ENCODE assay signal across 34 mouse cellular contexts in genomic region chr8:3350747-3351146, GRCm38 (mm10). TPM values are rescaled to one million over a fixed set of nuclear protein-coding genes. Genes with fewer than 3 reads are reported as not detected.
"Had no signal": no experiment of that assay in that cellular context is flagged by ENCODE, and none has a peak within 500 bp of the region (broad histone marks: within the 10 kb centered on the region; RNA-seq: fewer than 3 reads in every experiment).

No protein-coding gene starts in this region.

- H3K9ac ChIP-seq: heart, embryonic 13.5 days; heart, embryonic 15.5 days; hindbrain, embryonic 12.5 days; hindbrain, embryonic 15.5 days; limb, embryonic 13.5 days; limb, embryonic 15.5 days; liver, embryonic 12.5 days; liver, embryonic 14.5 days had no signal

- H3K4me1 ChIP-seq: heart, embryonic 13.5 days; heart, embryonic 15.5 days; hindbrain, embryonic 10.5 days; hindbrain, embryonic 12.5 days; hindbrain, embryonic 15.5 days; limb, embryonic 13.5 days; limb, embryonic 15.5 days had no signal

- DNase-seq: gastrocnemius, adult 2 months; gastrocnemius, postnatal 10 days; gastrocnemius, postnatal 25 days; heart, adult 2 months; heart, postnatal 14 days; heart, postnatal 4 days; kidney, adult 18-20 months; kidney, postnatal 14 days; layer of hippocampus, adult 9-11 months; layer of hippocampus, postnatal 36 days; left cerebral cortex, postnatal 4 days; lung, adult 18-20 months had no signal

- H3K4me2 ChIP-seq: heart, embryonic 11.5 days; heart, embryonic 13.5 days; heart, embryonic 15.5 days; hindbrain, embryonic 12.5 days; hindbrain, embryonic 15.5 days; limb, embryonic 13.5 days; limb, embryonic 15.5 days; liver, embryonic 12.5 days had no signal

- H3K4me3 ChIP-seq: gastrocnemius, adult 2 months; heart, adult 2 months; heart, embryonic 13.5 days; heart, embryonic 15.5 days; hindbrain, embryonic 10.5 days; hindbrain, embryonic 12.5 days; hindbrain, embryonic 15.5 days; limb, embryonic 13.5 days; limb, embryonic 15.5 days; liver, embryonic 12.5 days had no signal

- H3K27ac ChIP-seq: gastrocnemius, adult 2 months; heart, adult 2 months; heart, embryonic 13.5 days; heart, embryonic 15.5 days; hindbrain, embryonic 10.5 days; hindbrain, embryonic 12.5 days; hindbrain, embryonic 15.5 days; hindbrain, postnatal 0 days; limb, embryonic 13.5 days; limb, embryonic 15.5 days; liver, embryonic 12.5 days; liver, embryonic 14.5 days had no signal

- ATAC-seq: forebrain, embryonic 16.5 days; hindbrain, postnatal 0 days; intestine, embryonic 16.5 days; liver, embryonic 12.5 days had no signal

- H3K27me3 ChIP-seq: heart, embryonic 13.5 days; heart, embryonic 15.5 days; hindbrain, embryonic 12.5 days; hindbrain, embryonic 15.5 days; limb, embryonic 13.5 days; limb, embryonic 15.5 days; liver, embryonic 12.5 days had no signal

- H3K9me3 ChIP-seq: heart, embryonic 13.5 days; heart, embryonic 15.5 days; hindbrain, embryonic 10.5 days; hindbrain, embryonic 12.5 days; hindbrain, embryonic 15.5 days; limb, embryonic 13.5 days; limb, embryonic 15.5 days; liver, embryonic 12.5 days had no signal

- H3K36me3 ChIP-seq: heart, embryonic 13.5 days; heart, embryonic 15.5 days; hindbrain, embryonic 10.5 days; hindbrain, embryonic 12.5 days; hindbrain, embryonic 15.5 days; limb, embryonic 13.5 days; limb, embryonic 15.5 days; liver, embryonic 12.5 days had no signal

RNA-seq across cellular contexts. Expression of gene A430078G23Rik, which starts 2.5 kb away (rescaled TPM):
- total RNA-seq: gastrocnemius, adult 2 months; hindbrain, postnatal 0 days; layer of hippocampus, adult 18-20 months; layer of hippocampus, adult 8-10 months; left cerebral cortex, adult 18-20 months; left cerebral cortex, adult 8-10 months; left cerebral cortex, postnatal 10 days; left cerebral cortex, postnatal 25 days had no signal
- polyA plus RNA-seq: heart, embryonic 13.5 days; heart, postnatal 0 days; hindbrain, embryonic 10.5 days; hindbrain, embryonic 12.5 days; hindbrain, embryonic 15.5 days; hindbrain, postnatal 0 days; intestine, embryonic 14.5 days; limb, embryonic 11.5 days had no signal
